Mouse (Mus musculus): ENCODE results near the gene Ugt1a6b. TPM values are rescaled to one million over a fixed set of nuclear protein-coding genes. Genes with fewer than 3 reads are reported as not detected.

Gene Ugt1a6b
- polyA plus RNA-seq, 1 experiment from 2014 or later = 1.0 TPM

DNA sequence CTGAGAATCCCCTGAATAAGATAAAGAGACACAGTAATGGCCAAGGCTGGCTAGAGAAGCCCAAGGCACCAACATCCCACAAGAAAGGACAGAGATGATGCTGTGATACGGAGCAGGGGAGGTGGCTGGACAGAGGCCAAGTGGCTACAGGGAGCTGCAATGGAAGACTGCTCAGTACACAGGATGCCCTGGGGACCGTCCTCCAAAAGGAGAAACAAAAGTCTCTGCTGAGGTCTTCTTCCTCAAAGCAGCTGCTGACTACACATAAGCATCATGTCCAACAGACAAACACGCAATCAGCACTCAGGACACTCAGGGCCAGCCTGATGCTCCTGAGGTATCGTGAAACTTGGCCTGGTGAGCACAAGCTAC, 161.8 kb downstream of the Ugt1a6b start:
- WGBS = 77% methylated on average over 4 of the region's 4 CpGs
- no peak overlapping the region for H3K9ac ChIP-seq
- peaks cover 99% of the 10 kb centered on the region for H3K36me3 ChIP-seq
- peaks cover 22% of the 10 kb centered on the region for H3K9me3 ChIP-seq (replicated peaks)
- no peaks in the 10 kb centered on the region for H3K27me3 ChIP-seq
- H3K4me1 ChIP-seq = no peaks in the 10 kb centered on the region
- ATAC-seq (ENCODE audit: low FRiP score) = no peak
- no peak overlapping the region for H3K4me2 ChIP-seq (replicated peaks)
- no peak overlapping the region for H3K4me3 ChIP-seq
- H3K27ac ChIP-seq = no peak overlapping the region

DNA sequence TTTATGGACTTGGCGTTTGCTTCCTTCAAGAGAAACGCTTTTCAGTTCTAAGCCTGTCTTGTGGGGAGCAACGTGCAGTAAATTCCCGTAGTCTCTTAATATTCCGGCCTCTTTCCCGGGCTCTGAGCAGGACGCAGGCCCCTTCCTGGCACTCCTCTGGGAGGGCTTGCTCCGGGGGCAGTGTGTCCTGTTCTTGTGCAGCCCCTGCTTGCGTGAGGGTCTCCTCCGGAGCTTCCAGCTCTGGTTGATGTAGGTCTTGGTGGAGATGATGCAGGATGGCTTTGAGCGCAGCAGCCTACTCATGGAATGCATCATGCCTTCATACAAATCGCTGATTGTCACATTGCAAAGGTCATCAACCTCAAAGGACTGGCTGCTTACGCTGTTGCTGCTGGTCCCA, 163.1 kb downstream of the Ugt1a6b start:
- ATAC-seq (ENCODE audit: low FRiP score) = no peak
- 88% methylated on average over 13 of the region's 13 CpGs for WGBS
- H3K36me3 ChIP-seq = peaks cover 89% of the 10 kb centered on the region

DNA sequence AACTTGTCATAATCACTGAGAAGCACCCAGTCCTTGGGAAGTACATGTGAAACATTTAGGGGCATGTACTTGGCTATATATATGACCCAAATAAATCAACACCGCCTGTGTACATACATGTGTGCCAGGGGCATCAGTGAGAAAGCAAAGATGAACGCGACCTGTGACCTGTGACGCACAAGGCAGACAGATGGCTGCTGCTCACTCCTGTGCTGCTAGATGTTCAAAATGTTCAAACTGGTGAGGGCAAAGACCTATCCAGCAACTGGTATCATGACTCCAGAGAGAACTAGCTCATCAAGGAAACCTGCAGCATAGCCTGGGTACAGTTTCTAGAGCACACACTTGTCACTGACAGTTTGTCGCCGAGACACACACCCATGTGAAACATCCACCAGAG, 164.4 kb downstream of the Ugt1a6b start:
- Histone ChIP-seq H3K27ac (no peak overlapping the region), H3K9ac (no peak overlapping the region), H3K27me3 (no peaks in the 10 kb centered on the region), H3K9me3 (replicated peaks) (0 out of 2 replicates have a peak, but pooled peaks cover 13% of the 10 kb centered on the region), H3K4me1 (no peaks in the 10 kb centered on the region), H3K36me3 (peaks cover 86% of the 10 kb centered on the region), H3K4me3 (no peak overlapping the region), H3K4me2 (replicated peaks) (no peak overlapping the region)
- 95% methylated on average over 6 of the region's 6 CpGs for WGBS
- ATAC-seq (ENCODE audit: low FRiP score) = 0 out of 2 replicates have a peak, but pooled peaks have one; percentile 0

More for the DNA sequence above, 163.1 kb downstream of the Ugt1a6b start:
- H3K4me1 ChIP-seq = no peaks in the 10 kb centered on the region
- H3K4me2 ChIP-seq (replicated peaks) = no peak overlapping the region
- no peaks in the 10 kb centered on the region for H3K27me3 ChIP-seq
- peaks cover 17% of the 10 kb centered on the region; the same call in 1 of the 2 replicates for H3K9me3 ChIP-seq (replicated peaks)
- no peak overlapping the region for H3K4me3 ChIP-seq
- no peak overlapping the region for H3K27ac ChIP-seq
- no peak overlapping the region for H3K9ac ChIP-seq

DNA sequence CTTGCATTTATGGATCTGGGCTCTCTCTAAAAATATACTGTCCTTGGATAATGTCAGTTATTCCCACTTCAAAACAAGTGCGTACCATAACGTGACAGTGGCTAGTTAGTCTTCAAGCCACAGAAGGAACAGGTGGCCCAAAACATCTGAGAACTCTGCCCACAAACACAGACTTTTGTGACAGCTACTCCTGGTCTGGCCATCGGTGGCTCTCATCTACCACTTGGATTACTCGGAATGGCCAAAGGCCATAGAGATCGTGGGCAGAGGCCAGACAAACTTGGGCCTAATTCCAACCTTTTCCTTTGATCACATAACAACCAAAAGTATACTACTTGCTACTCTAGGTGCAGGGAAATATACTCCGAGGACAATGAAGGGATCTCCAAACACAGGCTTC, 165.0 kb downstream of the Ugt1a6b start:
- 88% methylated on average over 6 of the region's 6 CpGs for WGBS
- Histone ChIP-seq H3K9me3 (replicated peaks) (0 out of 2 replicates have a peak, but pooled peaks cover 13% of the 10 kb centered on the region), H3K36me3 (peaks cover 86% of the 10 kb centered on the region), H3K27me3 (no peaks in the 10 kb centered on the region), H3K4me2 (replicated peaks) (no peak overlapping the region), H3K4me1 (no peaks in the 10 kb centered on the region), H3K4me3 (no peak overlapping the region), H3K27ac (no peak overlapping the region), H3K9ac (no peak overlapping the region)
- no peak for ATAC-seq (ENCODE audit: low FRiP score)

Other genes starting within 250 kb of the Ugt1a6b start
- 37.0 and 39.1 TPM in 2 replicates for gene Dgkd, start 250.0 kb upstream of the Ugt1a6b start, polyA plus RNA-seq (2016; fragmentation: Nextera tagmentation; extraction: Ambion mirVana)
- 35.9 and 37.2 TPM in 2 replicates for gene Usp40, start 94.7 kb upstream of the Ugt1a6b start, polyA plus RNA-seq (2016; fragmentation: Nextera tagmentation; extraction: Ambion mirVana)
- gene Ugt1a10, start 47.9 kb upstream of the Ugt1a6b start, polyA plus RNA-seq (2016; fragmentation: Nextera tagmentation; extraction: Ambion mirVana) = not detected in 2 replicates
- not detected in 2 replicates for gene Ugt1a9, start 32.5 kb upstream of the Ugt1a6b start, polyA plus RNA-seq (2016; fragmentation: Nextera tagmentation; extraction: Ambion mirVana)
- gene Ugt1a8, start 15.4 kb upstream of the Ugt1a6b start, polyA plus RNA-seq (2016; fragmentation: Nextera tagmentation; extraction: Ambion mirVana) = not detected in 2 replicates
- gene Ugt1a7c, start 8.2 kb upstream of the Ugt1a6b start, polyA plus RNA-seq (2016; fragmentation: Nextera tagmentation; extraction: Ambion mirVana) = 0.80 and 1.4 TPM in 2 replicates
- 1.0 and 1.9 TPM in 2 replicates for gene Ugt1a6a, start 31.6 kb downstream of the Ugt1a6b start, polyA plus RNA-seq (2016; fragmentation: Nextera tagmentation; extraction: Ambion mirVana)
- not detected in 2 replicates for gene Ugt1a5, start 62.8 kb downstream of the Ugt1a6b start, polyA plus RNA-seq (2016; fragmentation: Nextera tagmentation; extraction: Ambion mirVana)
- 0.10 and 0.12 TPM in 2 replicates for gene Ugt1a2, start 97.3 kb downstream of the Ugt1a6b start, polyA plus RNA-seq (2016; fragmentation: Nextera tagmentation; extraction: Ambion mirVana)
- gene Dnajb3, start 102.5 kb downstream of the Ugt1a6b start, polyA plus RNA-seq (2016; fragmentation: Nextera tagmentation; extraction: Ambion mirVana) = 14.1 and 19.0 TPM in 2 replicates
- not detected in 2 replicates for gene Ugt1a1, start 108.7 kb downstream of the Ugt1a6b start, polyA plus RNA-seq (2016; fragmentation: Nextera tagmentation; extraction: Ambion mirVana)
- gene Mroh2a, start 123.7 kb downstream of the Ugt1a6b start, polyA plus RNA-seq (2016; fragmentation: Nextera tagmentation; extraction: Ambion mirVana) = 1.0 and 1.3 TPM in 2 replicates
- 167 and 169 TPM in 2 replicates for gene Hjurp, start 174.4 kb downstream of the Ugt1a6b start, polyA plus RNA-seq (2016; fragmentation: Nextera tagmentation; extraction: Ambion mirVana)
- gene Trpm8, start 174.4 kb downstream of the Ugt1a6b start, polyA plus RNA-seq (2016; fragmentation: Nextera tagmentation; extraction: Ambion mirVana) = not detected in 2 replicates